ENCODE assay signal across 19 mouse cellular contexts in the genomic region with DNA sequence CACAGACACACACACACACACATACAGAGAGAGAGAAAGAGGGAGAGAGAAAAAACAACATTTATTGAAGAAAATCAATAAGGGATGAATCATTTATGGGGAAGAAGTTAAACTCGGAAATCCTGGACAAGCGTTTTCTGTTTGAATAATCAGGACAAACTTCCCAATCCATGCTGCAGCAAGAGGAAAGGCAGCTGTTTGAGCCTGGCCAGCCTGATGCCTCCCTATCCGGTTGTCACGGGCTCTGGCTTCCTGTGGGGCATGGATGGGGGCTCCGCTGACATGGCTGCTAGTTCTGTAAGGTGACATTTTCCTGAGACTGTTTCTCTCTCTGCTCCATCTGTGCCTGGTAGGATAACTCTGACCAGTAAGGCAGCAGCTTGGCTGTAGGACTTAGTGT.
DNase-seq lines count a peak whose midpoint lies in the region; ATAC-seq and TF ChIP-seq lines count a peak whose summit lies in the region.
"Had no signal": no experiment of that assay in that cellular context is flagged by ENCODE, and none has a peak within 500 bp of the region (broad histone marks: within the 10 kb centered on the region; RNA-seq: fewer than 3 reads in every experiment).

No protein-coding gene starts in this region.

- peak overlapping the region; percentile 8; the same call in 1 of the 2 replicates for H3K27ac ChIP-seq in heart, embryonic 12.5 days (ENCODE audit: poor library complexity, severe bottlenecking)
- peak overlapping the region; percentile 94 for H3K27ac ChIP-seq in liver, adult 2 months (replicated peaks; ENCODE audit: insufficient read depth, low read depth, low read length)
- H3K27ac ChIP-seq in embryonic facial prominence, embryonic 15.5 days (replicated peaks): 0 out of 2 replicates have a peak overlapping the region, but pooled peaks have one; percentile 9
- 0 out of 2 replicates have a peak overlapping the region, but pooled peaks have one; percentile 33 for H3K27ac ChIP-seq in limb, embryonic 13.5 days
- H3K27ac ChIP-seq in intestine, postnatal 0 days (ENCODE audit: low read depth, low read length): no peak overlapping the region
- H3K27ac ChIP-seq: hindbrain, embryonic 10.5 days; left cerebral cortex, adult 2 months had no signal

- H3K4me1 ChIP-seq in heart, embryonic 12.5 days (replicated peaks): peaks cover 51% of the 10 kb centered on the region
- H3K4me1 ChIP-seq in liver, adult 2 months (ENCODE audit: control insufficient read depth, insufficient read depth, low read length): peaks cover 34% of the 10 kb centered on the region
- H3K4me1 ChIP-seq in embryonic facial prominence, embryonic 15.5 days: peaks cover 37% of the 10 kb centered on the region
- H3K4me1 ChIP-seq in limb, embryonic 13.5 days: peaks cover 32% of the 10 kb centered on the region
- H3K4me1 ChIP-seq in intestine, postnatal 0 days (replicated peaks; ENCODE audit: control insufficient read depth, insufficient read depth, low read length): no peaks in the 10 kb centered on the region; the same call in 1 of the 2 replicates

- H3K79me2 ChIP-seq in liver, adult 2 months (ENCODE audit: control insufficient read depth, insufficient read depth, low read length): peaks cover 20% of the 10 kb centered on the region; the same call in 1 of the 2 replicates

- DNase-seq in heart, adult 9 months (ENCODE audit: low spot score in 2 of 2): no peak
- peak; percentile 81 for DNase-seq in liver, adult 2 months (ENCODE audit: extremely low read depth, low read depth, low spot score)
- DNase-seq in liver: no peak
- DNase-seq: adrenal gland, postnatal 10 days; cerebellum, adult 9-11 months; gastrocnemius, postnatal 10 days; spleen, adult 18-20 months; thymus, postnatal 25 days had no signal

- TF ChIP-seq POLR2A in liver, adult 2 months (IDR thresholded peaks at IDR 0.05; ENCODE audit: extremely low read depth, insufficient read depth, low read length): no peak

- H3K36me3 ChIP-seq in heart, embryonic 12.5 days: peaks cover 10% of the 10 kb centered on the region; the same call in 1 of the 2 replicates
- H3K36me3 ChIP-seq in liver, adult 2 months (ENCODE audit: control insufficient read depth, insufficient read depth, low read length): peaks cover 6% of the 10 kb centered on the region
- H3K36me3 ChIP-seq in embryonic facial prominence, embryonic 15.5 days: no peaks in the 10 kb centered on the region
- peaks cover 5% of the 10 kb centered on the region; the same call in 1 of the 2 replicates for H3K36me3 ChIP-seq in limb, embryonic 13.5 days
- no peaks in the 10 kb centered on the region for H3K36me3 ChIP-seq in intestine, postnatal 0 days (ENCODE audit: control insufficient read depth, insufficient read depth)
- H3K36me3 ChIP-seq: hindbrain, embryonic 10.5 days had no signal

- no peaks in the 10 kb centered on the region for H3K27me3 ChIP-seq in heart, embryonic 12.5 days (replicated peaks)
- H3K27me3 ChIP-seq in liver, adult 2 months (ENCODE audit: control insufficient read depth, insufficient read depth, low read length): no peaks in the 10 kb centered on the region
- H3K27me3 ChIP-seq in embryonic facial prominence, embryonic 15.5 days: no peaks in the 10 kb centered on the region
- H3K27me3 ChIP-seq in limb, embryonic 13.5 days: no peaks in the 10 kb centered on the region
- no peaks in the 10 kb centered on the region for H3K27me3 ChIP-seq in intestine, postnatal 0 days (replicated peaks; ENCODE audit: control insufficient read depth, insufficient read depth, low read length)

- TF ChIP-seq CTCF in liver, adult 2 months (IDR thresholded peaks at IDR 0.05; ENCODE audit: low read depth, low read length): no peak
- no peak for TF ChIP-seq CTCF in intestine, postnatal 0 days (IDR thresholded peaks at IDR 0.05; ENCODE audit: low read depth)

- no peak overlapping the region for H3K9ac ChIP-seq in heart, embryonic 12.5 days
- H3K9ac ChIP-seq in liver, adult 2 months (ENCODE audit: low read depth, low read length): peak overlapping the region; percentile 66
- no peak overlapping the region for H3K9ac ChIP-seq in embryonic facial prominence, embryonic 15.5 days
- H3K9ac ChIP-seq in limb, embryonic 13.5 days: no peak overlapping the region
- no peak overlapping the region for H3K9ac ChIP-seq in intestine, postnatal 0 days (ENCODE audit: low read depth, low read length)

- no peak for ATAC-seq in heart, embryonic 12.5 days (ENCODE audit: insufficient number of reproducible peaks, low FRiP score)
- no peak for ATAC-seq in embryonic facial prominence, embryonic 15.5 days (ENCODE audit: insufficient number of reproducible peaks, low FRiP score, low TSS enrichment, low read depth)
- no peak for ATAC-seq in limb, embryonic 13.5 days (ENCODE audit: low FRiP score, low read depth)
- no peak for ATAC-seq in intestine, postnatal 0 days
- ATAC-seq: CD4-positive, CD25-positive, alpha-beta regulatory T cell, adult 4 months; inflammation-experienced regulatory T-cells, adult 6 months; midbrain, embryonic 16.5 days had no signal

- no peaks in the 10 kb centered on the region for H3K9me3 ChIP-seq in heart, embryonic 12.5 days (replicated peaks)
- H3K9me3 ChIP-seq in embryonic facial prominence, embryonic 15.5 days (replicated peaks): no peaks in the 10 kb centered on the region
- no peaks in the 10 kb centered on the region for H3K9me3 ChIP-seq in limb, embryonic 13.5 days
- H3K9me3 ChIP-seq in intestine, postnatal 0 days (ENCODE audit: control insufficient read depth): no peaks in the 10 kb centered on the region
- H3K9me3 ChIP-seq: hindbrain, embryonic 10.5 days; megakaryocyte, embryonic 14.5 days had no signal

- 54% methylated on average over 5 of the region's 5 CpGs for WGBS in heart, embryonic 12.5 days
- WGBS in liver, adult 2 months: 20% methylated on average over 5 of the region's 5 CpGs
- 68% methylated on average over 5 of the region's 5 CpGs for WGBS in embryonic facial prominence, embryonic 15.5 days
- 76% methylated on average over 5 of the region's 5 CpGs for WGBS in limb, embryonic 13.5 days
- 57% methylated on average over 5 of the region's 5 CpGs for WGBS in intestine, postnatal 0 days

- H3K4me2 ChIP-seq in heart, embryonic 12.5 days: no peak overlapping the region
- H3K4me2 ChIP-seq in embryonic facial prominence, embryonic 15.5 days (replicated peaks): no peak overlapping the region
- no peak overlapping the region for H3K4me2 ChIP-seq in limb, embryonic 13.5 days (replicated peaks)
- no peak overlapping the region for H3K4me2 ChIP-seq in intestine, postnatal 0 days (replicated peaks; ENCODE audit: low read depth)
- H3K4me2 ChIP-seq: liver, embryonic 11.5 days had no signal

- H3K4me3 ChIP-seq in heart, embryonic 12.5 days: no peak overlapping the region
- peak overlapping the region; percentile 34 for H3K4me3 ChIP-seq in liver, adult 2 months (ENCODE audit: insufficient read depth, low read depth, low read length)
- no peak overlapping the region for H3K4me3 ChIP-seq in embryonic facial prominence, embryonic 15.5 days (replicated peaks)
- H3K4me3 ChIP-seq in limb, embryonic 13.5 days: no peak overlapping the region
- no peak overlapping the region for H3K4me3 ChIP-seq in intestine, postnatal 0 days (ENCODE audit: low read depth, low read length)
- H3K4me3 ChIP-seq: hindbrain, embryonic 10.5 days; left cerebral cortex, adult 2 months; megakaryocyte, embryonic 14.5 days had no signal
